Mouse (Mus musculus): ENCODE results near the gene Gypa.

The Gypa gene

DNA sequence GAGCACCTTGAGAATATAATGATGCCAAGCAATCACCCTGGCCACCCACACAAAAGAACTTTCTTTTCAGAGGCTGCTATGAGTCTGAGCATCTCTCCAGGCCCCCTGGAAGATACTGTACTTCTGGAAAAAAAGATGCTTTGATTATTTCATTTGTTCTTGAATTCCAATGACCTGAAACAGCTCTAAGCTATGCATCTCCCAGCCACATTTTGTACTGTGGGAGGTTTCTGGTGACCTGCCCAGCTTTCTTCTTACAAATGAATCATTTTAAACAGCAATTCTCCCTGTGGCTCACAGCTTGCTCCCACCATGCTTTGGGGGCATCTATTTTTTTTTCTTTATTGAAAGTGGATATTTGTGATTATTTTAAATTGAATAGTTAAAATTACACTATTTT, 56.9 kb downstream of the Gypa start:
- no peak for DNase-seq (ENCODE audit: low spot score)

- DNase-seq (ENCODE audit: low spot score), result no peak
These were observed 57.7 kb downstream of the Gypa start for GRCm38 (mm10) chr8:80551303-80551702.

- no peak for DNase-seq (ENCODE audit: low spot score)
These were observed 61.4 kb downstream of the Gypa start for GRCm38 (mm10) chr8:80554991-80555390.

All from lung, postnatal 25 days (tissue).